Mouse (Mus musculus): ENCODE results near the gene 1700018B08Rik. TPM values are rescaled to one million over a fixed set of nuclear protein-coding genes. Genes with fewer than 3 reads are reported as not detected.

Gene 1700018B08Rik
- total RNA-seq, 2 experiments from 2014 or later: not detected

DNA sequence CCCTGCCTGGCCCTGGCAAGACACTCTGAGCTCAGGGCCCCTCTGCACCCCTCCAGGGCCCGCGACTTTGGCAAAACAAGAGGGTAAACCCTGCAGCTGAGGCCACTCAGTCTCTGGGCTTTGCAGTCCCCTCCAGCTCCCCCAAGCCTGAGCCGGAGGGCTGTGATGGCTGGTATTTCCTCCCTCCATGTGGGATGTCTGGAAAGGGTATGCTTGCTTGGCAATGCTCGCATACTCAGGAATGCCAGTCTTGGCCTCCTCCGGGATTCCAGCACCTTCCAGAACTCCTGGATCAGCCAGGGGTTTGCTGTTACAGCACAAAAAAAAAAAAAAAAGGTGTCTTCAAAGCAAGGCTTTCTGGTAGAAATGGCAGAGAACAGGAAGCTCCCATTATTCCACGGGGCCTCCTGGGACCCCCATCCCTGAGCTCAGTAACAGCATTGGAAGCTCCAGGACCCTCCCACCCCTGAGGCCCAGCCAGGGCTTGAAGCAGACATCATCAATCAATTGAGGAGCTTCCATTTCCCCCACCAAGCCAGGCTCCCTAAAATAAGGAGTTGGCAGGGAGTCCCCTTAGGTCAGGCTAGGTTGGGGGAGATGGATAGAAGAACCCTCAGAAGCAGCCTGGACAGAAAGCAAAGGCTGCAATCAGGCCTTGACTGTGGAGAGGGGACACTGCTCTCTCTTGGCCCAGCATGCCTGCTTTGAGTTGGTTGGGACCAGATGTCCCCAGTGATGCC is 17.1 kb downstream of the 1700018B08Rik start:
- no peak for DNase-seq (ENCODE audit: low spot score)
- intact Hi-C loops (cut with DNase I): no loop called here

DNA sequence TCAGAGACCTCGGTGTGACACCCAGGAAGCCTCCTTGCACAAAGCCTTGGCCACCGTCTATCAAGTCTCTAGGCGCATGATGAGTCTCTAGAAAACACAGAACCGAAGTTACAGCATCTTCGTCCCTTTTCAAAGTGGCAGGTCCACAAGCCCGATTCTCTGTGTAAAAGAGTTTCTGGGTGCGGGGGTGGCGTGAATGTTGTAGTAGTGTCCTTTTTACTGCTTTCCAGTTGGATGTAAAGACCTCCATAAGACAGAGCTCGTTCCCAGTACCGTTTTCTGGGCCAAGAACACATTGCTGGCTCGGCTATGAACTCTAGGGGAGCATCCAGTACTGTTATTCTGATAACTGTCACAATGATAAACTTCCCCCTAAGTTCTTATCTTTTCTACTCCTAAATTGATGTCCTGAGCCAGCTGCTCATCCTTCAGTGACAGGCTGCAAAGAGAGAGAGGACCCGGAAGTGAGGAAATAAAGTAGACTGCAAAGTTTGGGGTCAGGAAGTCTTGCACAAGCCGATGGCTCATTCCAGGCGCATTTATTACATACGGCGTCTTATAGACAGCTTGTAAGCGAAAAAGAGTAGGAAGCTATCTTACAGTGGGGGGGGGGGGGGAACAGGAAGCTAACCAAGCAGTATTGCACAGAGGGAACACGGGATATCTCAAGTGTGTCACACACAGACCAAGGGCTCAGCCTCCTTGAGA is 18.9 kb downstream of the 1700018B08Rik start:
- intact Hi-C loops (cut with DNase I): no loop called here
- no peak for DNase-seq (ENCODE audit: low spot score)

DNA sequence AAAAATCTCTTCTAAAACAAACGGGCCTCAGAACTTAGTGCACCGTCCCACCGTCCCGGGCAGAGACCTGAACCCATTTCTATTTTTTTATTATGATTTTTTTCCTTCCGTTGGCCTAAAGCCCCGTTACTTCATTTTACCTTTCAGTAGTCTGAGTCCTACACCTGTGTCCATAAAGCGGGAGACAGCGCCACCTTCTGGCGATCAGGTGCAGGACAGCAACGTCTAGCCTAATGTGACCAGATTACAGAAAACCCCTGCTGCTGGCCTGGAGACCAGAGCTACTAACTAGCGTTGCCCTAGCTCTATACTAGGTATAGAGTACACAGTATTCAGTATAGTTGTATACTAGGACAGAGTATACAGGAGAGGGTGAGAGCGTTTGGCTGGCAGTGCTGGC is 30.7 kb downstream of the 1700018B08Rik start:
- intact Hi-C loops (cut with DNase I): loop anchor here (1.0 to 10.0 kb wide), 5 partner anchors 87 to 689 kb away; no protein-coding TSS in a partner anchor

DNA sequence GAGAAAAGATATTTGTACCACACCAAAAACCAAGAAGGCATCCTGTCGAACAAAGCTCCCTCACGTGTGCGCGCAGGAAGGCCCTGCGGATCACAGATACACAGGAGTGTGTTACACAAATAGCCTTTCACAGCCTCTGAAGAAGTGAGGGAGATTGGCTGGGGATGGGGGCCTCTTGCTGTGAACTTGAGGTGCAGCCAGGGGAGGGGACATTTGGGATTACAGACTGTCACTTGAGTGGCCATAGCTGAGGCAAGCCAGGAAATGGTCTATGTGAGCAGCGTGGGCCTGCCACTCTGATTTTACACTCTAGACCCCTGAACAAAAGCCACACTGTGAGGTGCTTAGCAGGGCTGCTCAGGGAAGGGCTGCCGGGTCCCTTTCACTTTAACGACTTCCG is 32.4 kb downstream of the 1700018B08Rik start:
- no peak for DNase-seq (ENCODE audit: low spot score)
- intact Hi-C loops (cut with DNase I): loop anchor here (2.0 to 10.0 kb wide), 4 partner anchors 85 to 687 kb away; no protein-coding TSS in a partner anchor

More for the DNA sequence above, 30.7 kb downstream of the 1700018B08Rik start:
- DNase-seq (ENCODE audit: low spot score): peak; percentile 55

DNA sequence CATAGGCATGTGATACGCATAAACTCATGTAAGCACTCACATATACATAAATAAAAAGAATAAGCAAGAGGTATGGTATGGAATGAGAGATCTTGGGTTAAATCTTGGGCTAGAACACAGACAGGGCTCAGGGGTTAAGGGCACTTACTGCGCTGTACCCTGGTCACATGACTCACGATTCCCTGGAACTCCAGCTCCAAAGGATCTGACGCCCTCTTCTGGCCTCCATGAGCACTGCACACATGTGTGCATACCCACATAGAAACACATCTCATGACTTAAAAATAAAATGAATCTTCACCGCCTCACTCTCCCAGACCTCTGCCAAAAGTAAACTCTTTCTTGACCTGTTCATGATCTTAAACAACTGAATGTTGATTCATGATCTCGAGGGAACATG is 46.5 kb downstream of the 1700018B08Rik start:
- intact Hi-C loops (cut with DNase I): no loop called here
- no peak for DNase-seq (ENCODE audit: low spot score)

DNA sequence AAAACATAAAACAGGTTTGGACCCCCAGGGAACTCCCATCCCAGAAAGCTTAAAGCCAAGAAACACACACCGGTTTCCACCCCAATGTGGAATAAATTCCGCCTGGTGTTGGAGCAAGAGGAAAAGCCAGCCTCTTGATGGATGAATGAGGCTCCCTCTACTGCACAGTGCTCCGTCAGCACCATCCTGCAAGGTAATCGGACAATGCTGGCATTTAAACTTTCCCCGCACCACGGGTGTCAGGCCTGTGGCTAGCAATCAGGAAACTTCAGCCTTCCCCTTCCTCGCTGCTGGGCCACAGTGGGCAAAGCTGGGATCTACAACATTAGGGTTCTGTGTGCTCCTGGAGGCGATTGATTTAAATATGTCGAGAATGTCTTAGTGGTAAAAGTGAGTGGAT is 52.5 kb downstream of the 1700018B08Rik start:
- intact Hi-C loops (cut with DNase I): no loop called here
- DNase-seq (ENCODE audit: low spot score): no peak

DNA sequence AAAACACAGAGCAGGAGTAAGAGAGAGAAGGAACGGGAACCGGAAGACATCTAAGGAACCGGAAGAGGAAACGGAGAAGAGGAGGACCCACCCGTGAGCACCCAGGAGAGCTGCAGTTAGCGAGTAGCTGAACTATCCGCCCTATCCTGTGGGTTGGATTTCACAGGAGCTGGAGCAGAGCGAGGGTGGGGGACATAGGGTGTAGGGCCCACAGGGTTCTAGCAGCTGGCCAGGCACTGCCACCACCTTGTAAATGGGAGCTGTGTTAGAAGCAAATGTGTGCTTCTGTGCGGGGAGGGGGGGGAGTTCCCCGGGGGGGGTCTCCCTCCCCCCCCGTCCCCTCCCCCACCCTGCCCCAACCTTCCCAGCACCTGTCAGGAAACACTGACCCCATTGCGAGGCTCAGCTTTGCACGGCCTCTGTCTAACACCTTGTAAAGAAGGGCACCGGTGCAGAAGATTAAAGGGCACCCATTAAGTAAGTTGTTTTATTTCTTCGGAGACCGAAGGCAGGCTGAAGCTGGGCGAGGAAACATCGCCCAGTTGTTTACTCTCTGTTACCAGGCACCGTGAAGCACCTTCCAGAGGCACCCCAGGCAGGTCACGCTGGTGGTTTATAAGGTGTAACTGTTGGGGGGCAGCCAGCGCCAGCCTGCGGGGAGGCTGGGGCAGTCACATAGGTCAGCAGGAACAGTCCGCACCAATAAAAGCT is 59.9 kb downstream of the 1700018B08Rik start:
- intact Hi-C loops (cut with DNase I): no loop called here
- no peak for DNase-seq (ENCODE audit: low spot score)

Other genes starting within 250 kb of the 1700018B08Rik start
- gene Fbxo31, start 34.5 kb upstream of the 1700018B08Rik start, total RNA-seq (2021): 100 to 1,000 TPM in 1 of 2 experiments, 10 to 100 TPM in 1; 93.0 to 105 TPM
- 100 to 1,000 TPM; 231 to 247 TPM for gene Map1lc3b, start 46.0 kb upstream of the 1700018B08Rik start, total RNA-seq (2021)
- 10 to 100 TPM; 27.1 to 31.3 TPM for gene Zcchc14, start 108.6 kb upstream of the 1700018B08Rik start, total RNA-seq (2021)
- not detected for gene Jph3, start 185.3 kb upstream of the 1700018B08Rik start, total RNA-seq (2021)